Mouse (Mus musculus) liver, embryonic 14.5 days (tissue): ENCODE data around the gene Qtrt1.

Experiments used
- CTCF ChIP-seq: IDR thresholded peaks from 2 replicates; pipeline ENCODE4 v1.5.1; 2016; ENCODE audit warnings: antibody characterized with exemption, low read depth, control low read depth
- EP300 ChIP-seq: IDR thresholded peaks from 2 replicates; pipeline ENCODE4 v1.6.1; 2016; ENCODE audit warnings: antibody characterized with exemption, low read depth

DNA sequence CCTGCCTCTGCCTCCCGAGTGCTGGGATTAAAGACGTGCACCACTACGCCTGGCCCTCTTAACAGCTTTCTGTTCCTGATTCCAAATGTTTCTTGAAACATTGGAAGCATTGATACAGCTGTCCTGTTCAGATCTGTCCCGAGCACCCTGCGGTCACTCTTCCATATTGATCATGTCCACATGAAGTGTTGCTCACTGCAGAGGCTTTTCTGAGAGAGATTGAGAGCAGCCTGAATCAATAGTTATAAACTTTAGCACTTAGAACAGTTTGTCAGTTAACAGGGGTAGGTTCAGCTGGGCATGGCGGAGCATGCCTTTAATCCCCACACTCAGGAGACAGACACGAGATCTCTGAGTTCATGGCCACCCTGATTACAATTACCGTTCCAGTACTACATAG, 32.2 kb downstream of the Qtrt1 start:
- TF ChIP-seq CTCF (no peak), EP300 (no peak)
